Mouse (Mus musculus): ENCODE measurements at regions not wholly inside any gene's neighbourhood (a gene's known extent, or its start where the extent isn't known, plus 50 kb on each side); places are given as distances from the start of the nearest gene placed in this dataset.

- no peak for DNase-seq (ENCODE audit: low spot score)
Observed at GRCm38 (mm10) chr15:87229951-87230350, 314.1 kb upstream of the Fam19a5 start.

- no peak for DNase-seq (ENCODE audit: low spot score)
Observed at GRCm38 (mm10) chr15:87236096-87236495, 308.0 kb upstream of the Fam19a5 start.

GRCm38 (mm10) chr15:87239057-87239456 is 305.0 kb upstream of the Fam19a5 start:
- DNase-seq (ENCODE audit: low spot score) = no peak

GRCm38 (mm10) chr15:87261497-87261896 is 282.6 kb upstream of the Fam19a5 start:
- DNase-seq (ENCODE audit: low spot score) = no peak

GRCm38 (mm10) chr15:87264906-87265305 is 279.2 kb upstream of the Fam19a5 start:
- no peak for DNase-seq (ENCODE audit: low spot score)

- no peak for DNase-seq (ENCODE audit: low spot score)
Observed at GRCm38 (mm10) chr15:87290987-87291529, 253.0 kb upstream of the Fam19a5 start.

GRCm38 (mm10) chr15:87319896-87320295 is 224.2 kb upstream of the Fam19a5 start:
- no peak for DNase-seq (ENCODE audit: low spot score)

GRCm38 (mm10) chr15:87321067-87321985 is 222.8 kb upstream of the Fam19a5 start:
- DNase-seq (ENCODE audit: low spot score) = no peak

- DNase-seq (ENCODE audit: low spot score) = no peak
Observed at GRCm38 (mm10) chr15:87325389-87325788, 218.7 kb upstream of the Fam19a5 start.

- DNase-seq (ENCODE audit: low spot score) = no peak
Observed at GRCm38 (mm10) chr15:87326281-87326680, 217.8 kb upstream of the Fam19a5 start.

GRCm38 (mm10) chr15:87332441-87332840 is 211.7 kb upstream of the Fam19a5 start:
- no peak for DNase-seq (ENCODE audit: low spot score)

- DNase-seq (ENCODE audit: low spot score) = no peak
Observed at GRCm38 (mm10) chr15:87333527-87333926, 210.6 kb upstream of the Fam19a5 start.

GRCm38 (mm10) chr15:87334430-87334829 is 209.7 kb upstream of the Fam19a5 start:
- peak; percentile 45 for DNase-seq (ENCODE audit: low spot score)

GRCm38 (mm10) chr15:87335324-87335723 is 208.8 kb upstream of the Fam19a5 start:
- no peak for DNase-seq (ENCODE audit: low spot score)

- no peak for DNase-seq (ENCODE audit: low spot score)
Observed at GRCm38 (mm10) chr15:87335737-87336136, 208.4 kb upstream of the Fam19a5 start.

- no peak for DNase-seq (ENCODE audit: low spot score)
Observed at GRCm38 (mm10) chr15:87339904-87340303, 204.2 kb upstream of the Fam19a5 start.

- DNase-seq (ENCODE audit: low spot score) = no peak
Observed at GRCm38 (mm10) chr15:87342656-87343055, 201.4 kb upstream of the Fam19a5 start.

GRCm38 (mm10) chr15:87345826-87346225 is 198.3 kb upstream of the Fam19a5 start:
- no peak for DNase-seq (ENCODE audit: low spot score)

- no peak for DNase-seq (ENCODE audit: low spot score)
Observed at GRCm38 (mm10) chr15:87349533-87350247, 194.4 kb upstream of the Fam19a5 start.

GRCm38 (mm10) chr15:87352812-87353211 is 191.3 kb upstream of the Fam19a5 start:
- DNase-seq (ENCODE audit: low spot score) = no peak

- DNase-seq (ENCODE audit: low spot score) = no peak
Observed at GRCm38 (mm10) chr15:87353886-87354285, 190.2 kb upstream of the Fam19a5 start.

- no peak for DNase-seq (ENCODE audit: low spot score)
Observed at GRCm38 (mm10) chr15:87360457-87360856, 183.6 kb upstream of the Fam19a5 start.
